Mouse (Mus musculus) lung, postnatal 0 days (tissue): ENCODE results near the gene Strada. TPM values are rescaled to one million over a fixed set of nuclear protein-coding genes. Genes with fewer than 3 reads are reported as not detected.

Experiments used
- ATAC-seq: fragments of 200-750 bp; cut with Nextera tagmentation; 2 replicates; pipeline ENCODE4 v1.8.0; 2017; ENCODE audit warnings: moderate library complexity
- DNase-seq: peaks from one replicate; pipeline ENCODE4 v3.0.0-alpha.2; 2016; ENCODE audit warnings: low spot score
- H3K27ac ChIP-seq: fragments of 300-500 bp; sonication (generic); 2 replicates; pipeline ENCODE4 v1.5.1; 2014; ENCODE audit warnings: antibody characterized with exemption, mild to moderate bottlenecking, low read length, mixed read lengths
- H3K27me3 ChIP-seq: fragments of 300-500 bp; sonication (generic); replicated peaks from 2 replicates; pipeline ENCODE4 v1.6.1; 2014; ENCODE audit warnings: low read length, mixed read lengths; ENCODE audit not compliant: insufficient read depth
- H3K36me3 ChIP-seq: fragments of 300-500 bp; sonication (generic); 2 replicates; pipeline ENCODE4 v1.6.1; 2014; ENCODE audit warnings: low read length, mixed read lengths; ENCODE audit not compliant: insufficient read depth
- H3K4me1 ChIP-seq: fragments of 300-500 bp; sonication (generic); 2 replicates; pipeline ENCODE4 v1.6.1; 2014; ENCODE audit warnings: antibody characterized with exemption, low read depth, low read length, mixed read lengths; ENCODE audit not compliant: insufficient read depth
- H3K4me2 ChIP-seq: fragments of 300-500 bp; sonication (generic); replicated peaks from 2 replicates; pipeline ENCODE4 v1.6.1; 2014; ENCODE audit warnings: low read depth, mild to moderate bottlenecking, low read length, moderate library complexity, mixed read lengths
- H3K4me3 ChIP-seq: fragments of 300-500 bp; sonication (generic); 2 replicates; pipeline ENCODE4 v1.5.1; 2014; ENCODE audit warnings: low read depth, low read length
- H3K9ac ChIP-seq: fragments of 300-500 bp; sonication (generic); replicated peaks from 2 replicates; pipeline ENCODE4 v1.6.1; 2014; ENCODE audit warnings: low read depth, mild to moderate bottlenecking
- H3K9me3 ChIP-seq: fragments of 300-500 bp; sonication (generic); 2 replicates; pipeline ENCODE4 v1.6.1; 2016; ENCODE audit warnings: low read length, mixed read lengths
- CTCF ChIP-seq: IDR thresholded peaks from 2 replicates; pipeline ENCODE4 v1.5.1; 2016; ENCODE audit warnings: antibody characterized with exemption, mild to moderate bottlenecking
- EP300 ChIP-seq: IDR thresholded peaks from 2 replicates; pipeline ENCODE4 v1.6.1; 2016; ENCODE audit warnings: antibody characterized with exemption, mild to moderate bottlenecking, control low read depth
- WGBS: fragments of 180-500 bp; shearing (Covaris S2); extraction: QIAGEN DNeasy Blood & Tissue Kit; methylation state at CpG from one replicate; pipeline ENCODE4 v1.1.7; 2014; 5-methylcytosine and 5-hydroxymethylcytosine counted together
- polyA plus RNA-seq: library from polyadenylated mRNA; unstranded; fragments of >200 nt; fragmentation: Nextera tagmentation; extraction: Ambion mirVana; gene quantifications from 2 replicates; pipeline ENCODE4 v1.2.1, GENCODE M21; 2015

The Strada gene
- polyA plus RNA-seq, 1 experiment from 2014 or later, result 14.9 TPM

- Histone ChIP-seq H3K9ac (no peak overlapping the region), H3K4me3 (no peak overlapping the region), H3K36me3 (no peaks in the 10 kb centered on the region), H3K4me1 (no peaks in the 10 kb centered on the region), H3K27ac (no peak overlapping the region), H3K27me3 (no peaks in the 10 kb centered on the region), H3K9me3 (no peaks in the 10 kb centered on the region), H3K4me2 (peak overlapping the region; percentile 71; the same call in 1 of the 2 replicates)
- DNase-seq (no peak), ATAC-seq (no peak)
- no peak for TF ChIP-seq CTCF
- TF ChIP-seq EP300, result no peak
- WGBS, result 67% methylated on average over 5 of the region's 5 CpGs
Observed at GRCm38 (mm10) chr11:106192241-106192640, 9.7 kb downstream of the Strada start.

GRCm38 (mm10) chr11:106191716-106192115, 10.3 kb downstream of the Strada start:
- Histone ChIP-seq H3K9me3 (no peaks in the 10 kb centered on the region), H3K27me3 (no peaks in the 10 kb centered on the region), H3K4me2 (no peak overlapping the region), H3K4me1 (no peaks in the 10 kb centered on the region), H3K36me3 (no peaks in the 10 kb centered on the region), H3K27ac (no peak overlapping the region), H3K9ac (no peak overlapping the region), H3K4me3 (no peak overlapping the region)
- DNase-seq, result no peak
- no peak for ATAC-seq
- TF ChIP-seq CTCF, result no peak
- TF ChIP-seq EP300, result no peak
- 93% methylated on average over 3 of the region's 3 CpGs for WGBS

GRCm38 (mm10) chr11:106187326-106187725, 14.6 kb downstream of the Strada start:
- TF ChIP-seq EP300, result no peak
- TF ChIP-seq CTCF, result no peak

GRCm38 (mm10) chr11:106180449-106180801, 21.5 kb downstream of the Strada start:
- no peak overlapping the region for H3K4me3 ChIP-seq
- no peaks in the 10 kb centered on the region for H3K9me3 ChIP-seq
- 91% methylated on average over 2 of the region's 2 CpGs for WGBS
- H3K27ac ChIP-seq, result no peak overlapping the region
- no peak for DNase-seq
- TF ChIP-seq EP300, result no peak
- no peak for TF ChIP-seq CTCF
- no peak overlapping the region for H3K4me2 ChIP-seq
- H3K36me3 ChIP-seq, result no peaks in the 10 kb centered on the region
- no peaks in the 10 kb centered on the region for H3K27me3 ChIP-seq
- ATAC-seq, result no peak
- H3K9ac ChIP-seq, result no peak overlapping the region
- H3K4me1 ChIP-seq, result no peaks in the 10 kb centered on the region

More at GRCm38 (mm10) chr11:106187326-106187725, 14.6 kb downstream of the Strada start:
- no peaks in the 10 kb centered on the region for H3K4me1 ChIP-seq
- no peaks in the 10 kb centered on the region for H3K9me3 ChIP-seq
- no peaks in the 10 kb centered on the region for H3K36me3 ChIP-seq
- H3K27me3 ChIP-seq, result no peaks in the 10 kb centered on the region
- peak overlapping the region; percentile 47; the same call in 1 of the 2 replicates for H3K27ac ChIP-seq
- H3K4me3 ChIP-seq, result no peak overlapping the region
- WGBS, result 90% methylated on average over 4 of the region's 4 CpGs
- H3K9ac ChIP-seq, result no peak overlapping the region
- DNase-seq (no peak), ATAC-seq (no peak)
- H3K4me2 ChIP-seq, result no peak overlapping the region

GRCm38 (mm10) chr11:106179711-106180448, 22.1 kb downstream of the Strada start:
- Histone ChIP-seq H3K9ac (no peak overlapping the region), H3K4me3 (no peak overlapping the region), H3K27ac (no peak overlapping the region), H3K36me3 (no peaks in the 10 kb centered on the region), H3K4me2 (no peak overlapping the region), H3K27me3 (no peaks in the 10 kb centered on the region), H3K9me3 (no peaks in the 10 kb centered on the region), H3K4me1 (no peaks in the 10 kb centered on the region)
- peak; percentile 43 for ATAC-seq
- peak; percentile 28 for DNase-seq
- TF ChIP-seq CTCF (no peak), EP300 (no peak)
- WGBS, result 64% methylated on average over 7 of the region's 7 CpGs

- Histone ChIP-seq H3K9me3 (no peaks in the 10 kb centered on the region), H3K27ac (no peak overlapping the region), H3K4me2 (no peak overlapping the region), H3K4me3 (no peak overlapping the region), H3K4me1 (no peaks in the 10 kb centered on the region), H3K9ac (no peak overlapping the region), H3K27me3 (no peaks in the 10 kb centered on the region), H3K36me3 (no peaks in the 10 kb centered on the region)
- TF ChIP-seq EP300 (no peak), CTCF (no peak)
- 56% methylated on average over 5 of the region's 5 CpGs for WGBS
- DNase-seq (peak; percentile 4), ATAC-seq (no peak)
Observed at GRCm38 (mm10) chr11:106178036-106178782, 23.8 kb downstream of the Strada start.
